Mouse (Mus musculus) adrenal gland, postnatal 14 days (tissue): ENCODE results near the gene Plscr4. TPM values are rescaled to one million over a fixed set of nuclear protein-coding genes. Genes with fewer than 3 reads are reported as not detected.

Source experiments
- DNase-seq: peaks from one replicate; pipeline ENCODE4 v3.0.0; 2021; ENCODE audit warnings: mixed read lengths
- long read RNA-seq, 2 experiments: library from polyadenylated mRNA; stranded (forward); transcript quantifications; one replicate each; pipeline ENCODE4 v2.0.0; 2021
- total RNA-seq: library from RNA; stranded (reverse); gene quantifications from 2 replicates; pipeline ENCODE4 v1.2.3, GENCODE M21; 2021

Gene Plscr4
- total RNA-seq: 12.0 and 13.1 TPM in 2 replicates
- long read RNA-seq, experiment 1, transcript Plscr4-201 (9 exons, 3,204 nt): major isoform, 19 of 25 reads
- long read RNA-seq, experiment 1, partial matches to known transcripts: 1 of 25 reads
- long read RNA-seq, experiment 1, other reads (novel, unspliced or antisense): 4 of 25 reads
- long read RNA-seq, experiment 2, transcript Plscr4-201 (9 exons, 3,204 nt): major isoform, 9 of 11 reads
- long read RNA-seq, experiment 2, partial matches to known transcripts: 1 of 11 reads
- long read RNA-seq, experiment 2, other reads (novel, unspliced or antisense): 1 of 11 reads

DNA sequence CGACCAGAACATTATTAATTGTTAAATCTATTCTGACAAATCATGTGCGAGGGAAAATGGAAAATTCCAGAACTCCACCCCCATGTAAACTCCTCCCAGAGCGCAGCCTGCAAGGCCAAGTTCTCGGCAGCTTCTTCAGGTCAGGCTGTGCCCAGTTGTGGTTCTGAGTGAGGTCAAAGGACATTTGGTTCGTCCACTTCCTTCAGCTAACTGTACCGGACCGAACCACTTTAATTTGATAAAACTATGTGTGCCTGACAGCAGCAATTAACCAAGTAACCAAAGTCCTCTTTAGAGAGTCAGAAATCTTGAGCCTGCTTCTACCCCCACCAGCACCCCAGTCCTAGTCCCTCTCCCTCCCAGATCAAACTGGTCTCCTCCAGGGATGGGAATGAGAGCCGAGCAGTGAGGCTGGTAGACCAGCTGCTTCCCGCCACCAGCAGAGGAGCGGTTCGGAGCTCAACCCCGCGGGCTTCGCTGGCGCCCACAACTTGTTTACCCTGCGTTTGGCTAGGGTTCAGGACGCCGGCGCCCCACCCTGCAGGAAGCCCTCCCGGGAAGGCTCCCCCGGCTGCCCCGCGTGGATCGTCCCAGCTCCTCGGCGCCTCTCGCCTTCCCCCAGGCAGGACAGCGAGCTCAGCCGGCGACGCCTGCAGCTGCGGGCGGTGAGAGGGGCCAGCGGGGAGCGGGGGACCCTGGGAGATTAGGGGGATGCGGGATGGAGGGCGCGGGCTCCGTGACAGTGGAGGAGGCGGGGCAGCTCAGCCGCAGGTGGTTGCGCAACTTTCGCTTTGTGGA is at the start of gene Plscr4:
Gene Plscr4 (plus strand): TSS at position 113 of the 798 bp plus-strand sequence.
- DNase-seq: peak; percentile 82

DNA sequence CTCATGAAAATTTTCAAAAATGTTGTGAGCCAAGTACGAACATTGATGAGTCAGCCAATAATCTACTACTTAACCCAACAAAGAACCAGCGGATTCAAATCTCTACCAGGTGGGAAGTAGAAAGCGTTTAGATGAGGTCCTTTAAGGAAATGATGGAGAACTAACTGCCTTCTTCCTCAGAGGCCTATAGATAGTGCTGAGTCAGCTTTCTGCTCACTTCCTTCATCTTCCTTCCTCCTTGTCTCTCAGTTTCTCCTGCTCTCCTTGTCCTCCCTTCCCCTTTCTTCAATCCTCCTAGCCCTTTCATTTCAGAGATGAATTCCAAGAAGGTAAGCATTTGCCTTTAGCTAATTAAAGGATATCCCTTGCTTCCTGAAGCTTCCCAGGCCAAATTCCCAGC is 46.9 kb upstream of the Plscr4 start:
- DNase-seq: no peak

DNA sequence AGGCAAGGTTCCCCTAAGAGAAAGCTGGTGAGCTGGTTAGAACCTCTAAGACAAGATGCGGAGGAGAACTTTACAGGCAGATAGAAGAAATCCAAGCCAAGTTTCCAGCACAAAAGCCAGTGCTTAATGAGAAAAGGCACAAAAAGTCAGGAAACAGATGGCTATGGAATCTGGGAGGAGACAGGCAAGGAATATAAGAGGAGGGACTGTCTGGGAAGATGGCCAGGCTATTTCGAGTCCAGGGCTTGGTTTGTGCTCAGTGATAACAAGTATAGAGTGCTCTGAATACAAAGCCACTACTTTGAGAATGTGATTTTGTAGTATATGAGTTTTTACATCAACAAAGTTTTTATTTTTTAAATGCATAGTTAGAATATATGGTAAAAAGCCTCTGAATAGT is 45.1 kb upstream of the Plscr4 start:
- DNase-seq: no peak

GRCm38 (mm10) chr9:92413684-92414083 is 43.5 kb upstream of the Plscr4 start:
- DNase-seq: no peak

DNA sequence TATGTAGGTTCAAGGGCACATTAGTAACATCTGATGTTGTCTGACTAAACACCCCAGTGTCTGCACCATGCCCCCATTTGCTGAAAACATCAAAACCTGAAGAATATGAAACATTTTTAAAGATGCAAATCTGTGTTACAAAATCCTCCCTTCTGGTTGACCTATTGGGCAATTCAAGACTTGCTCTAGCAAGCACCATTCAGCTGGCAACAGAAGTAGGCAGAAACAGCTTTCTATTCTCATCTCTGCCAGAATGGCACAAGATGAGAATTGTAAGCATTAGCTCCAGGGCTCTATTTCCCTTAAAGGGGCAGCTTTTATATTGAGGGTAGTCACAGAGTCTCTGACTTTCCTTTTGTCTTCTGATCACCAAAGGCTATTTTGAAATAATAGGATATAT is 19.4 kb upstream of the Plscr4 start:
- DNase-seq: no peak

- DNase-seq: no peak
Measured at GRCm38 (mm10) chr9:92441468-92441867, 15.7 kb upstream of the Plscr4 start.

DNA sequence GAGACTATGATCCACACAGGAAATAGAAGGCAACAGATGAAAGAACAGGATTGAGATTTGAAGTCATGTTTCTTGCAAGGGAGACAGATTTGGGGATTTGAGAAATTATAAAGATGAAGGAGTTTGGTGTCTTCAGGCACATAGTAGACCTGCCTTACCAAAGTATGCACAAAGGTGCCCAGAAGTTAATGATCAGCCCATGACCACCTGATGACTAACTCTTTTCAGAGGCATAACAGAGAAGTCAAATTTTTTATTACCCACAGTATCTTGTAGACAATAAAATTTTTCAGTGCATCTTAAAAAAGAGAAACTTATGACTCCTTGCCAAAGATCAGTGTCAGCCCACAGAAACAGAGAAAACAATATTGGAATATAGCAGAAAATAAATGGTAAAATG is 12.6 kb upstream of the Plscr4 start:
- no peak for DNase-seq

DNA sequence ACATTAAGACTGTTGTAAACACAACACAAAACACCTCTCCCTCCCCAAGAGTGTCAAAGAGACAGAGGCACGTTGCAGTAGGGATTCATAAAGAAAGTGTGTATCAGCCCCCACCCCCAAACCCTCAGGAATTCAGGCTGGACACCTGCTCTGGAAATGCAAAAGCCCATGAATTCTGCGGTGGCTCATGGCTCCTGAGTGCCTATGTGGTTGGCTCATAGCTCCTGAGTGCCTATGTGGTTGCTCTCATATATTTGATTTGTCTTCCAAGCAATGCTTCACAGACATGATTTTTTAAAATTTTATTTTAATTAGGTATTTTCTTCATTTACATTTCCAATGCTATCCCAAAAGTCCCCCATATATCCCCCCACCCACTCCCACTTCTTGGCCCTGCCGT is 568 bp upstream of the Plscr4 start:
- no peak for DNase-seq

DNA sequence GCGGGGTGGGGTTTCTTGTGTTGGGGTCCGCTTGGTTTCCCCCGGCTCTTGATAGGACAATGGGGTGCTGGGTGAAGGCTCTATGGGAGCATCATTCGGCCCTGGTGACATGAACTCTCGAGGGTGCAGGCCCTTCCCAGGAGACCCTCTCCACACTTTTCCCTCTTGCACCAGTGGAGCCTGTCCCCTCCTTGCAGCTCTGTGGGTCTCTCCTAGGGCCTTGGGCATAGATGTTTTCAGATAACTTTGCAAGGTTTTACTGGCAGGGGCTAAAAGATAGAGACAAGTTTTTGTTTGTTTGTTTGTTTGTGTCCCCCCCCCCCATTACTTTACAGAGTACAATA is 858 bp downstream of the Plscr4 start:
- no peak for DNase-seq

GRCm38 (mm10) chr9:92458418-92458817 is 1.2 kb downstream of the Plscr4 start:
- DNase-seq: no peak

GRCm38 (mm10) chr9:92467724-92468123 is 10.6 kb downstream of the Plscr4 start:
- no peak for DNase-seq

DNA sequence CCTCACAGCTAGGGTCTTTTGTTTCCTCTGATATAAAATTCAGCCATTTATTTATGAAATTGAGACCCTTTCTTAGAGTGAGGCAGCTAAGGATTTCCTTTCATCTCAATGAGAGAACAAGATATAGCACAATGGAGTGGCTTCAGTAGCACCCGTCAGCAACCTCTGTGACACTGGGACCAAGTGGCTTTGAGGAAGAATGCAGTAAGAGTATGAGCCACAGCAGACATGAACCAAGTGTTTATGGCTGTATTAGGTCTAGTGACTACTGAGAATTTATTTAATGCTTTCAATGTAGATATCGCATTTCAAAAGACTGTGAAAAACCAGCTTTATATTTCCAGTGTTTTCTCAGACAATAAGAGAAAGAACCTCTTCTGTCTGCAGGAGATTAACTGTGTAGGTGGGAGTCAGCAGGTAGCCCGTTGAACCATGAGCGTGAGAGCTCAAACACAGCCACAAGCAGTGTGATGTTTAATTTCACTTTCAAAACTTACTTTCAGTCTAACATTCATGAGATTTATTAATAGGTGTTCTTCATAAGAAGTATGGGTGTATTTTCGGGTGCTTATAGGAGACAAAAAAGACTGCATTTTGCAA is 15.2 kb downstream of the Plscr4 start:
- DNase-seq: no peak

DNA sequence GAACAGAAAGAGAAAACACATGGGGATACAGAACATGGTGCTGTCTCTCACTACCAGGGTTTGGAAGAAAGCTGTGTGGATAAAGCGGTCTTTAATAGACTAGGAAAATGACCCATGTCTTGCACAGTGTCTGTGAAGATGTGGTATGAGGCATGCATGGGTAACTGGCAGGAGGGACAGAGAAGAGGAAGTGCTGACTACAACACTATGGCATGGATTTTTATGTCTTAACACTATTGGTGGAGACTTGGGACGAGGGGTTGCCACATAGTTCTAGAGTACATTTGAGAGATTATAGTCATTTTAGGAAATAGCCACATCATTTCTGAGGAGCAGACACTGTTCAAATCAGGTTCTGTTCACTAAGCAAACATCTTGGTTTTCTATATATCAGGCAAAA is 16.0 kb downstream of the Plscr4 start:
- no peak for DNase-seq

- no peak for DNase-seq
Measured at GRCm38 (mm10) chr9:92474244-92474643, 17.1 kb downstream of the Plscr4 start.

GRCm38 (mm10) chr9:92481663-92482062 is 24.5 kb downstream of the Plscr4 start:
- no peak for DNase-seq

GRCm38 (mm10) chr9:92482551-92482950 is 25.4 kb downstream of the Plscr4 start:
- no peak for DNase-seq

- DNase-seq: no peak
Measured at GRCm38 (mm10) chr9:92484710-92485267, 27.6 kb downstream of the Plscr4 start.

GRCm38 (mm10) chr9:92489857-92490256 is 32.7 kb downstream of the Plscr4 start:
- no peak for DNase-seq

GRCm38 (mm10) chr9:92490319-92490718 is 33.1 kb downstream of the Plscr4 start:
- no peak for DNase-seq

DNA sequence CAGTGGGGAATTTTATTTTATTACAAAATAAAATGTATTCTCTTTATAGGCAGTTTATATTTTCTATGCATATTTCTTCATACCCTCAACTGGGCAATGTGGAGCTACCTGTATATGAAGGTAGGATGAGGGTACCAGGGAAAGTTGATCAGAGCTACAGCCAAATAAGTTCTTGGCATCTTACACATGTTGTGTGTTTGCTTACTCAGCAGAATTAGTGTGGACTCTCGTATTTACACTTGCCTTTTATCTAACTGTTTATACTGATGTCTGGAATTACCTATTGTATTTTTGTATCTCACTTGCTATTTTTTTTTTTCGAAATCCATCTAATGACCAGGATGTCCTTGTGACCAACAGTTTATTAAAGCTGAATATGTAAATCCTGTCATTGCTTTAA is 34.1 kb downstream of the Plscr4 start:
- no peak for DNase-seq

- DNase-seq: peak; percentile 93
Measured at GRCm38 (mm10) chr9:92499710-92500410, 42.7 kb downstream of the Plscr4 start.

GRCm38 (mm10) chr9:92504256-92504655 is 47.1 kb downstream of the Plscr4 start:
- DNase-seq: no peak

DNA sequence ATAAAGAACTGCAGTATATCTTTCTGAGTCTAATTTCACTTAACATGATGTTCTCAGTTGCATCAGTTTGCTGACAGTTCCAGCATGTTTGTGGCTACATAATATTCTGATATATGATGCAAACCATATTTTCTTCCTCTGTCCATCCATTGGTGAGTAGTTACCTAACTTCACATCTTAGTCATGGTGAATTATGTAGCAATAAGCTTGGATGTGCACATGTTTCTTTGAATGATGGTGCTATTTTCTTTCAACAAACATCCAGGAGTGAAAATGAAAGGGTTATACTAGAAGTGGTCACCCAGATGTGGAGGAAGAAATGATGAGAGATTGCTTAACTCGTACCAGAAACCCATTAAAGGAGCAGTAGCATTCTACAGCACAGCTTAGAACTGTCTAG is 47.7 kb downstream of the Plscr4 start:
- no peak for DNase-seq
